ENCODE assay signal across 9 mouse cellular contexts in the genomic region with DNA sequence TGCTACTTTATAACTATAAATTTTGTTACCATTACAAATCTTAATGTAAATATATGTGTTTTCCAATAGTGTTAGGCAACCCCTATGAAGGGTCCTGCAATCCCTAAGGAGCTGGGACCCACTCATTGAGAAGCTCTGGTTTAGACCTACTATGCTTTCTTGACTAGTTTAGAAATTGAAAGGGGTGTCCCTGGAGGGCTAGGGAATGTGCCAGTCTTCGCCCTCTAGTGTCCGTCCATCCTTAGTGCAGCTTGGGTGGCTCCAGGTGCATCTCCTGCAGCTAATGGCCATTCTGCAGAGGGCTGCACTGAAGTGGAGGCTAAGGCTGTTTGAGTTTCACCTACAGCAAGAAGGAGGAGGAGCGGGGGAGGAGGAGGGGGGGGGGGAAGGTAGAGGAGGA.
DNase-seq lines count a peak whose midpoint lies in the region; ATAC-seq and TF ChIP-seq lines count a peak whose summit lies in the region.
"Had no signal": no experiment of that assay in that cellular context is flagged by ENCODE, and none has a peak within 500 bp of the region (broad histone marks: within the 10 kb centered on the region; RNA-seq: fewer than 3 reads in every experiment).

No protein-coding gene starts in this region.

- peak; percentile 63 for TF ChIP-seq CTCF in left cerebral cortex, adult 2 months (IDR thresholded peaks at IDR 0.05)
- peak; percentile 61 for TF ChIP-seq CTCF in Patski (IDR thresholded peaks at IDR 0.05)

- H3K27me3 ChIP-seq in Patski, result no peaks in the 10 kb centered on the region
- H3K27me3 ChIP-seq in intestine, embryonic 15.5 days (replicated peaks), result no peaks in the 10 kb centered on the region
- no peaks in the 10 kb centered on the region for H3K27me3 ChIP-seq in splenic B cell, adult 2 months (ENCODE audit: control insufficient read depth, insufficient read depth, low read length, poor library complexity, severe bottlenecking)

- CTCF ChIA-PET in Patski (lab: Charles Lee), result interaction anchor here (1.9 kb wide), 1 partner anchor 84 kb away, joined by 6 read pairs; no protein-coding TSS in a partner anchor

- peak; percentile 22 to 24 for DNase-seq in left cerebral cortex, adult 2 months (ENCODE audit: extremely low spot score in 1 of 2, low spot score in 2 of 2)
- no peak for DNase-seq in left cerebral cortex, adult 8-10 months (ENCODE audit: low spot score in 2 of 2)
- DNase-seq in Patski (ENCODE audit: low read depth, low spot score), result no peak
- peak; percentile 69 to 70 for DNase-seq in cerebellum, postnatal 14 days
- DNase-seq in lung, postnatal 25 days (ENCODE audit: low spot score), result peak; percentile 31
- DNase-seq in splenic B cell, adult 2 months (ENCODE audit: low read depth, low spot score), result peak; percentile 54
- DNase-seq in urinary bladder, postnatal 4 days (ENCODE audit: low spot score in 2 of 2), result no peak

- no peak overlapping the region for H3K4me3 ChIP-seq in left cerebral cortex, adult 2 months
- H3K4me3 ChIP-seq in intestine, embryonic 15.5 days (replicated peaks), result no peak overlapping the region
- H3K4me3 ChIP-seq: erythroblast, embryonic 14.5 days had no signal

- no peaks in the 10 kb centered on the region for H3K9me3 ChIP-seq in intestine, embryonic 15.5 days

- H3K27ac ChIP-seq in left cerebral cortex, adult 2 months, result no peak overlapping the region
- H3K27ac ChIP-seq in intestine, embryonic 15.5 days, result no peak overlapping the region

- in situ Hi-C loops in Patski (cut with MboI; ENCODE audit: low pct_unique_long_range_greater_than_20kb), result no loop called here

- intact Hi-C loops in left cerebral cortex, adult 2 months (cut with DNase I), result loop anchor here (5.0 kb wide), 1 partner anchor 221 kb away; no protein-coding TSS in a partner anchor

- POLR2A ChIA-PET in Patski (lab: Charles Lee), result no interaction called here

- no peak overlapping the region for H3K4me2 ChIP-seq in intestine, embryonic 15.5 days (replicated peaks)

- H3K4me1 ChIP-seq in intestine, embryonic 15.5 days (replicated peaks), result no peaks in the 10 kb centered on the region

- H3K9ac ChIP-seq in intestine, embryonic 15.5 days, result no peak overlapping the region

- no peaks in the 10 kb centered on the region for H3K36me3 ChIP-seq in intestine, embryonic 15.5 days
- H3K36me3 ChIP-seq in splenic B cell, adult 2 months (ENCODE audit: control insufficient read depth, insufficient read depth, low read length, poor library complexity, severe bottlenecking), result no peaks in the 10 kb centered on the region

- no peak for ATAC-seq in Patski
- peak; percentile 39; the same call in 1 of the 2 replicates for ATAC-seq in intestine, embryonic 15.5 days

- 15% methylated on average over 3 of the region's 3 CpGs for WGBS in intestine, embryonic 15.5 days

Comparison
In these comparisons a context has a peak if more than half of its experiments do, and no peak if none do; other contexts are left out.
1. DNase-seq: peak in left cerebral cortex, adult 2 months (2 of 2), cerebellum, postnatal 14 days (2 of 2), lung, postnatal 25 days (single experiment) and splenic B cell, adult 2 months (single experiment); none in left cerebral cortex, adult 8-10 months (0 of 2), Patski (single experiment) and urinary bladder, postnatal 4 days (0 of 2).